Mouse (Mus musculus): ENCODE data around the gene Slc9a3r2. TPM values are rescaled to one million over a fixed set of nuclear protein-coding genes. Genes with fewer than 3 reads are reported as not detected.
"Not testable (repeated sequence)": the region's sequence is repeated elsewhere in the genome, so short reads cannot be mapped to it uniquely, and the experiment has no call there.

Slc9a3r2 gene
- polyA plus RNA-seq, 2 experiments from 2014 or later, result not detected

- not testable (repeated sequence) for ATAC-seq
Measured at GRCm38 (mm10) chr17:24667011-24667410, 16.9 kb upstream of the Slc9a3r2 start.

GRCm38 (mm10) chr17:24658017-24658758 is 8.1 kb upstream of the Slc9a3r2 start, which contains the start of gene Npw:
Npw (minus strand) TSS chr17:24658457.
- ATAC-seq, result no peak

DNA sequence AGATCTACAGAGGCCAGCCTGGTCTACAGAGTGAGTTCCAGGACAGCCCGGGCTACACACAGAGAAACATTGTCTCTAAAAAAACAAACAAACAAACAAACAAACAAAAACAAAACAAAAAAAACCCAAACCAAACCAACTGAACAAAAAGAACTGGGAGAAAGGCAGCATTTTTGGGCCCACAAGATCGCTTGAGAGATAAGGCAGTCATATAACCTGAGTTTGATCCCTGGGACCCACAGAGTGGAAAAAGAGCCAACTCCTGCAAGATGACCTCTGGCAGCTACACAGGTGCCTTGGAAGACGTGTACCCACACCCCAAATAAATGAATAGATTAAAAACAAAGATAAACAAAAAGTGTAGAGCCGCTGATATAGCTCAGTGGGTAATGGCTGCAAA is 4.8 kb upstream of the Slc9a3r2 start:
- no peak for ATAC-seq

DNA sequence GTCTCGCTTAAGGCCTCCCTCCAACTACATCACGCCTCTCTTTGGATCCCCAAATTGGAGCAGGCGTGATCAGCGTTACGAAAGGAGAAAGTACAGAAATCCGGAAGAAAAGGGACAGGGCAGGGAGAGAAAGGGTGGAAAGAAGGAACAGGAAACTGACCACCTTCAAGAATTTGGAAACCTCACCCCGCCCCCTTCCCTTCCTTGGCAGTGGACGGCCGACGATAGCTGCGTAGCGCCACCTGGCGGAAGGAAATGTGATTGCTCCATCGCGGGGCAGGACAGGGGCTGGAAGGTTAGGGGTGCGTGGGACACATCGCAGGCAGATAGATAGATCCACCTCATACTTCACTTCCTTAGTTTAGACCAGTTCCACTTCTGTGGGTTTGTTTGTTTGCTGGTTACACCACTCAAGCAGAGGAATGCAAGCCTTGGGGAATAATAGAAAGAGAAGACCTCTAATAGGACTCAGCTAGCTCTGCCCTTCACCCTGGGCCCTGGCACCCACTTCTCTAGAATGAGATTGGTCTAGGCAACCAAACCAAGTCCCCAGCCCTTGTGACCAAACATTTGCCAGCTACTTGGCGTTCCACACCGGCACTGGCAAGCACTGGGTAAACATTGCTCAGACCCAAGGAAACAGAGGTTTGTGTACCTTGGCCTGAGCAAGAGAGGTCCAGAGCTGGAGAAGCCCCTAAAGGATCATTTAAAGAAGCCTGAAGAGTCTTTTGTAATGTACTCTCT is 4.0 kb upstream of the Slc9a3r2 start:
- ATAC-seq, result no peak

DNA sequence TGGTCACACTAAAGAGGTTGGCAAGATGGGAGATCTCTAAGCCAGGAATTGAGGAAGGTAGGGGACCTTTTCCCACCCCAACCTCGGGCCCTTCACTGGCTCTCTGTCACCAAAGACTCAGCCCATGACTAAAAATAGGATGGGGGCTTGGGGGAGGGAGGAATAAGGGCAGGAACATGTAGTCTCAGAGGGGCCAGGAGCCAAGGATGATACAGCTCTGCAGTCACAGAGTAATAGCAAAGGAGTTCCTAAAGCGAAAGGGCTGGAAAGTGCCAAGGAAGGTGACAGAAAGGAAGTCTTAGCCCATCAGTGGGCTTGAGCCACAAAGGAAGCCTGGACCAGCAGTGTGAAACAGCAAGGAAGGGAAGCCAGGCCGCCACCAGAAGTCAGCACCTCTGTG is 1.7 kb upstream of the Slc9a3r2 start:
- ATAC-seq, result no peak

- ATAC-seq, result no peak
Measured at GRCm38 (mm10) chr17:24650766-24651165, 639 bp upstream of the Slc9a3r2 start.

GRCm38 (mm10) chr17:24649581-24650069 is 502 bp downstream of the Slc9a3r2 start:
- ATAC-seq, result no peak

- no peak for ATAC-seq
Measured at GRCm38 (mm10) chr17:24648731-24649377, 1.3 kb downstream of the Slc9a3r2 start.

GRCm38 (mm10) chr17:24647493-24647892 is 2.6 kb downstream of the Slc9a3r2 start:
- no peak for ATAC-seq

DNA sequence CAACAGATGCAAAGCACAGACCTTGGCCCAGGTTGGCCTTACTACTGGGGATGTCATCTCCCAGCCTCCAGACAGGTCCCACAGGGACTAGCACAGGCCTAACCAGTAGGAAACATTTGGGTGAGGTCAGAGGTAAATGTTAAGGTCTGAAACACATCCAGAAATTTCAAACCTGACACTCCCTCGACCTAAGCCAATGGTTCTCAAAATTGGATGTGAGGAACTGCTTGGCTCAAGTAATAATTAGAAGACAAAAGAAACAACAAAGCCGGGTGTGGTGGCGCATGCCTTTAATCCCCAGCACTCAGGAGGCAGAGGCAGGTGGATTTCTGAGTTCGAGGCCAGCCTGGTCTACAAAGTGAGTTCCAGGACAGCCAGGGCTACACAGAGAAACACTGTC is 3.7 kb downstream of the Slc9a3r2 start:
- ATAC-seq, result no peak

DNA sequence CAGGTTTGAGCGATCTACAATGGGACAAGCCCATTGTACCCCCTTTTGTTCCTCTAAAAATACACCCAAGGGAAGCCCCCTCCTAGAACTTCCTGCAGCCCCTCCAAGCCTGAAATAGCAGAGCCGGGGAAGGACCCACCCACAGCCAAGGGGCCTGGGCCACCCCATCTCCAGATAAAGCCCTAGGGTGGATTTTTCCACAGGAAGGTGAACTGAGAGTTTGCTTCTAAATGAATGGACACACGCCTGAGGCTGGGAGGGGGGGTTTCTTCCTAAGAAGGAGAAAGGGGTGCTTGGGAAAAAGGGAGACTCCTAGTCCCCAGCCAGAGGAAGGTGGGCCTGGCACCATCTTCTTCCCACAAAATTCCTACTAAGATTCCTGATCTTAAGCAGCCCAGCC is 4.2 kb downstream of the Slc9a3r2 start:
- ATAC-seq, result no peak

- ATAC-seq, result no peak
Measured at GRCm38 (mm10) chr17:24644875-24645721, 5.0 kb downstream of the Slc9a3r2 start.

DNA sequence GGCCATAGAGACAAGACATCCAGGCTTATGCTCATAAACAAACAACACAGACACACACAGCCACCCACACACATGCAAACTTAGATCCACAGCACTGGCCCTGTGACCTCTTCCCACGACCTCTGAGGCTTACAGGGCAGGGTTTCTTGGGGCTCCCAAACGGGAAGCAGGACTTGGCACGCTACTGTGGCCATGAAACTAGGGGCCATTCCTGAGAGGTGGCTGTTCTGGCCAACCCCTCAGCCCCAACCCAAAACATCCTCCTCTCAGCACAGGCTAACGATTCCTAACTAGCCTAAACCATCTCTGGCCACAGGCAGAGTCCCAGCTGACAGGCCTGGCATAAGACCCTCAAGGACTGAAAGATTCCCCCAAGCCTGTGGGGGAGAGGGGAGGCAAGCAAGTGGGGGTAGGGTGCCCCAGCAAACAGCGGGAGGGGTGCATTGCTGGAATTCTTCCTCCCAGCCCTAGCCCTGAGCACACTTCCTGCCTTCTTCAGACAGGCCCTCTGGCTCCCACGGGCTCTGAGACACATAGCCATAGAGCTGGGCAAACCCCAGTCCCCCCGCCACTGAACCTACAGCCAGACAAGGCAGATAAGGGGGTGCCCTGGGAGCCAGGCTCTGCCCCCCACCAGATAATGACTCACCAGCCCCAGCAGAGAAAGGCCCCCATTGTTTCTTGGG is 6.0 kb downstream of the Slc9a3r2 start:
- ATAC-seq, result no peak

DNA sequence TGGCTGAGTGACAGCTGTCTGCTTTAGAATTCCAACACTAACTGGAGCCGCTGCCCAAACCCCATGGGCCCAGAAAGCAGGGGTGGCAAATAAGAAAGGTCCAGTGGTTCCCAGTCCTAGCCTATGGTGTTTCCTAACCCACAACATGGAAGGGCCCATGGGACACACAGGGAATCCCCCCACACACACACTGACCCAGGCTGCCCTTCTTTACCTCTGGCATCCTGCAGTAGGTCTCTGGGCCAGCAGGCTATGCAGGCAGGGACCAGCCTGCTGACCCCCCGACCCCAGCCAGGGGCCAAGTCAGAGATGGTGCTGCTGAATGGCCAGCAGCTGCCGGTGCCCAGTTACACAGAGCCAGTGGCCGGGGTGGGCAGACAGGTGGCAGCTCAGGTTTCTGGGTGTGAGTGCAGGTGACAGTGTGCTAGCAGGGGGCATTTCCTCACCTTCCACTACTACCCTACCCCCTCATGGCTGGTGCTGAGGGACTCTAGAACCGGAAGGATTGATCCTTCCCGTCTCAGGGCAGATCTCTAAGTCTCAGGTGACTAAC is 7.3 kb downstream of the Slc9a3r2 start:
- no peak for ATAC-seq

GRCm38 (mm10) chr17:24641944-24642343 is 8.2 kb downstream of the Slc9a3r2 start:
- no peak for ATAC-seq

DNA sequence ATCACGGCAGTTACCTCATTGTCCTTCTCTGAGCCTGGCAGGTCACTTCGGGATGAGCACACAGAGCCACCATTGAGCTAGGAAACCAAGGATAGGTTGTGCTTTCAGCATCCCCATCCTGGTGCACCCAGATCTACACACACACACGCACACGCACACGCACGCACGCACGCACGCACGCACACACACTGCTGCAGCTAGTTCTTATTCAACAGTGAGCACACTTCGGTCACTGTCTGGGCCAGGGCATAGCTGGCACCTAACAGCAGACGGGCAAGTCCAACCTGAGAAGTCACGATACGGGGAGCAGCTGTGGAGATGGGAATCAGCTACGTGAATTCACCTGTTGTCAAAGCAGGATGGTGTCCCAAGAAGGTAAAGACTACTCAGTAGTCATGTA is 9.5 kb downstream of the Slc9a3r2 start:
- ATAC-seq, result no peak

DNA sequence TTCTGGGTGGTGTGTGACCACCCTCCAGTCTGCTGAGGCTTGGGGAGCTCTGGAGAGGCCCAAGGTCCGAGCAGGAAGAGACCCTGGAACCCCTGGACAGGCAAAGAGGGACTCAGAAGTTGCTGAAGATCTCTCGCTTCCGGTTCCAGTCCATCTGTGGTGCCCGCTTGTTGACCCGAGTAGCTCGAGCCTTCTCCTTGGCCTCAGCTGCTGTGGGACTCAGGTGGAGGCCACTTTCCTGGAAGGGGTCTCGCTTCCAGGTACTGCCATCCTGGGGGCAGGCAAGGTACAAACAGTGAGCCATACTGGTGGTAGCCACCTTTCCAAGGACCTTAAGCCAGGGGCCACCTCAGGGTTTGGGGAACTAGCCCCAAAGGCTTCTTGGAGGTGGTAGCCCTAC is 10.0 kb downstream of the Slc9a3r2 start:
- ATAC-seq, result no peak

- ATAC-seq, result no peak
Measured at GRCm38 (mm10) chr17:24639571-24639988, 10.5 kb downstream of the Slc9a3r2 start.

GRCm38 (mm10) chr17:24638840-24639239 is 11.3 kb downstream of the Slc9a3r2 start:
- no peak for ATAC-seq

DNA sequence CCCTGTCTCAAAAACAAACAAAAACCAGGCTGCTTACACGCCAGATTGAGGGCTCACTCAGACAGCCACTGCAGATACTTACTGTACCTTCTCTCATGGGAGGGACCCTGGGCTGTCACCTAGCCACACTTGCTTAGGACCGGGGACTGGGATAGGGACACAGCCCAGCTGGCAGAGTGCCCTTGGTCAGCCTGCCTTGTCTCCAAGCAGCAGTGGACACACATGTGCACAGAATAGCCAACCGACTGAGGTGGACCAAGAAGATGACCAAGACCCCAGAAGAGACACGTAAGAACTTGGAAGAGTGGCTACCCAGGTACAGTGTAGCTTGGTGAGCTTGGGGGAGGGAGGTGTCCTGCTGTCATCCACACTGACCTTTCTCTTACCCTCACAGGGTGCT is 11.9 kb downstream of the Slc9a3r2 start:
- no peak for ATAC-seq

DNA sequence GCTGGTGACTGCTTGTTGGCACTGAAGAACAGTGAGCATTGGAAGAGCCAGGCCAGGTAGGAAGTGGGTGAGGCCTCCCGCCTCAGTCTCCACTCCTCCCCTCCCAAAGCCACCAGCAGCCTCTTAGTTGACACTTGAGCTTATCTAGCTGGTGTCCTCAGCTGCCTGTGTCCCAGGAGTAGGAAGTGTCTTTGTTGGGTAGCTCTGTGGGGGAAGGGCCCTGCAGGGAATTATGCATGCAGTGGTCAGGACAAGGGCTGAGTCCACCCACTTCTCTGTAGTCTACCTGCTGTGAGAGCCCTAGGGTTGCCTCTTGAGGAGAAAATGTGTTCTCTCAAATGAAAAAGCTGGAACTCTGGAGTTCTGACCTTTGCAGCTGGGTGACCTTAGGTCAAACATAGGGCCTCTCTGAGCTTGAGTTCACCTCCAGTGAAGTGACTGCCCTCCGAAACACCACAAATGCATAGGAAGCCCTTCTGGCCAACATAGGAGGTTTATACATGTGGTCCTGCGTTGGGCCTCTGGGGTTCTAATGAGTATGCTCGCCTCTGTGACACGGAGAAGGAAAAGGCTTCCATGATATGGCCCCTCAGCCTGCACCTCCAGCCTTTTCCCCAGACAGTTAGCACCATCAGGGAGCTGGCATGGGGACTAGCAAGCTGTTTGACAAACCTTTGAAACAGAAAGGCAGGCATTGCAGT is 13.2 kb downstream of the Slc9a3r2 start:
- ATAC-seq, result no peak
